In the genomic region with DNA sequence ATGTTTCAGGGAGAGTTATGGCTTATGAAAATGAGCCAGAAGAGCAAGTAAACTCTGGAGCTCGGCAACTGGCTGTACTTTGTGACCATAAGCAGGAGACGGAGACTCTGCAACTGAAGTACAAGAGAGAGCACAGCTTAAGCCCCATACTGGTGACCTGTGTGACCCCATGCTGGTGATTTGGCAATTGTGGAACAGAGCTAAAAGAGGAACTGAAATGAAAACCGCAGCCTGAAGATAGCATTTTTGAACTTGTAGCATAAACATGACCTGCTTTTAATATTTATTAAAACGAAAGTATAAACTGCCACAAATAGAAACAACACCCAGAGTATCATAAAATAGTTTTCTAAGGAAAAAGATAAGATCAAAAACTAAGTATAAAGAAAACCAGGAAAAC, we compare ENCODE assay signal across 12 mouse cellular contexts.
DNase-seq lines count a peak whose midpoint lies in the region; ATAC-seq and TF ChIP-seq lines count a peak whose summit lies in the region.
"Had no signal": no experiment of that assay in that cellular context is flagged by ENCODE, and none has a peak within 500 bp of the region (broad histone marks: within the 10 kb centered on the region; RNA-seq: fewer than 3 reads in every experiment).

No protein-coding gene starts in this region.

- no peaks in the 10 kb centered on the region for H3K27me3 ChIP-seq in liver, postnatal 0 days (ENCODE audit: insufficient read depth, low read length)
- H3K27me3 ChIP-seq in forebrain, embryonic 13.5 days, result no peaks in the 10 kb centered on the region
- H3K27me3 ChIP-seq: embryonic facial prominence, embryonic 12.5 days; neural tube, embryonic 13.5 days had no signal

- peak overlapping the region; percentile 64; the same call in 1 of the 2 replicates for H3K27ac ChIP-seq in bone marrow macrophage, adult 2 months (ENCODE audit: insufficient read depth, low read depth, low read length)
- peak overlapping the region; percentile 52 for H3K27ac ChIP-seq in liver, postnatal 0 days (ENCODE audit: low read depth)
- no peak overlapping the region for H3K27ac ChIP-seq in forebrain, embryonic 13.5 days
- H3K27ac ChIP-seq: embryonic facial prominence, embryonic 12.5 days; neural tube, embryonic 13.5 days had no signal

- peak; percentile 9 for DNase-seq in kidney, adult 9 months
- DNase-seq in kidney, adult 8-10 months, result no peak
- DNase-seq in liver, postnatal 0 days, result peak; percentile 52
- no peak for DNase-seq in urinary bladder, postnatal 10 days (ENCODE audit: low spot score)
- DNase-seq: adrenal gland, postnatal 14 days; cerebellum, adult 18-20 months; thymus, postnatal 14 days had no signal

- no peak for TF ChIP-seq EP300 in liver, postnatal 0 days (IDR thresholded peaks at IDR 0.05; ENCODE audit: low read depth)

- no peak overlapping the region for H3K9ac ChIP-seq in liver, postnatal 0 days (replicated peaks)
- H3K9ac ChIP-seq in forebrain, embryonic 13.5 days, result no peak overlapping the region
- H3K9ac ChIP-seq: embryonic facial prominence, embryonic 12.5 days; neural tube, embryonic 13.5 days had no signal

- peaks cover 3% of the 10 kb centered on the region for H3K36me3 ChIP-seq in liver, postnatal 0 days (replicated peaks; ENCODE audit: insufficient read depth, low read length)
- no peaks in the 10 kb centered on the region for H3K36me3 ChIP-seq in forebrain, embryonic 13.5 days (ENCODE audit: poor library complexity, severe bottlenecking)
- H3K36me3 ChIP-seq: embryonic facial prominence, embryonic 12.5 days; neural tube, embryonic 13.5 days had no signal

- H3K9me3 ChIP-seq in liver, postnatal 0 days (ENCODE audit: low read length), result no peaks in the 10 kb centered on the region
- H3K9me3 ChIP-seq in forebrain, embryonic 13.5 days (replicated peaks), result no peaks in the 10 kb centered on the region
- H3K9me3 ChIP-seq: embryonic facial prominence, embryonic 12.5 days; neural tube, embryonic 13.5 days had no signal

- TF ChIP-seq CTCF in bone marrow macrophage, adult 2 months (IDR thresholded peaks at IDR 0.05; ENCODE audit: low read depth, low read length), result no peak
- no peak for TF ChIP-seq CTCF in liver, postnatal 0 days (IDR thresholded peaks at IDR 0.05; ENCODE audit: low read depth)

- peak overlapping the region; percentile 28 for H3K4me2 ChIP-seq in liver, postnatal 0 days (ENCODE audit: low read depth, low read length)
- H3K4me2 ChIP-seq in forebrain, embryonic 13.5 days, result no peak overlapping the region
- H3K4me2 ChIP-seq: embryonic facial prominence, embryonic 12.5 days; neural tube, embryonic 13.5 days had no signal

- H3K4me3 ChIP-seq in bone marrow macrophage, adult 2 months (ENCODE audit: insufficient read depth, low read length), result no peak overlapping the region
- H3K4me3 ChIP-seq in liver, postnatal 0 days (ENCODE audit: low read depth, low read length), result no peak overlapping the region
- no peak overlapping the region for H3K4me3 ChIP-seq in forebrain, embryonic 13.5 days
- H3K4me3 ChIP-seq: embryonic facial prominence, embryonic 12.5 days; neural tube, embryonic 13.5 days had no signal

- WGBS in liver, postnatal 0 days (ENCODE audit: insufficient replicate concordance), result 16% methylated on average over 4 of the region's 4 CpGs
- WGBS in forebrain, embryonic 13.5 days, result 81% methylated on average over 4 of the region's 4 CpGs

- no peak for TF ChIP-seq POLR2A in bone marrow macrophage, adult 2 months (IDR thresholded peaks at IDR 0.05; ENCODE audit: borderline replicate concordance, low read depth, low read length)

- H3K4me1 ChIP-seq in bone marrow macrophage, adult 2 months (ENCODE audit: control insufficient read depth, insufficient read depth, low read length), result peaks cover 39% of the 10 kb centered on the region
- H3K4me1 ChIP-seq in liver, postnatal 0 days (ENCODE audit: insufficient read depth), result peaks cover 33% of the 10 kb centered on the region
- H3K4me1 ChIP-seq in forebrain, embryonic 13.5 days, result no peaks in the 10 kb centered on the region
- H3K4me1 ChIP-seq: neural tube, embryonic 13.5 days had no signal

- ATAC-seq in liver, postnatal 0 days, result peak; percentile 49; the same call in 1 of the 2 replicates
- ATAC-seq in neutrophil, adult 5-6 weeks (ENCODE audit: extremely low read depth, insufficient number of reproducible peaks, low FRiP score, poor library complexity, severe bottlenecking), result peak; percentile 79
- ATAC-seq in forebrain, embryonic 13.5 days, result no peak

Comparison
In these comparisons a context has a peak if more than half of its experiments do, and no peak if none do; other contexts are left out.
1. DNase-seq: peak in kidney, adult 9 months (single experiment) and liver, postnatal 0 days (single experiment); none in kidney, adult 8-10 months (0 of 2) and urinary bladder, postnatal 10 days (single experiment).